Mouse (Mus musculus): ENCODE data around the gene Ralgps1.

Ralgps1 gene

GRCm38 (mm10) chr2:33280525-33280924, 90.8 kb downstream of the Ralgps1 start:
- no peak for DNase-seq (ENCODE audit: low spot score in 2 of 2)

- DNase-seq (ENCODE audit: low spot score in 2 of 2): no peak
Measured at GRCm38 (mm10) chr2:33279758-33280157, 91.5 kb downstream of the Ralgps1 start.

- peak in 1 of 2 experiments; percentile 22 for DNase-seq (ENCODE audit: low spot score in 2 of 2)
Measured at GRCm38 (mm10) chr2:33274719-33275490, 96.4 kb downstream of the Ralgps1 start.

GRCm38 (mm10) chr2:33272665-33273439, 98.4 kb downstream of the Ralgps1 start:
- no peak for DNase-seq (ENCODE audit: low spot score in 2 of 2)

GRCm38 (mm10) chr2:33271511-33271910, 99.8 kb downstream of the Ralgps1 start:
- DNase-seq (ENCODE audit: low spot score in 2 of 2): no peak

- no peak for DNase-seq (ENCODE audit: low spot score in 2 of 2)
Measured at GRCm38 (mm10) chr2:33270569-33270968, 100.7 kb downstream of the Ralgps1 start.

- no peak for DNase-seq (ENCODE audit: low spot score in 2 of 2)
Measured at GRCm38 (mm10) chr2:33269132-33269493, 102.2 kb downstream of the Ralgps1 start.

GRCm38 (mm10) chr2:33268384-33269131, 102.7 kb downstream of the Ralgps1 start:
- no peak for DNase-seq (ENCODE audit: low spot score in 2 of 2)

- DNase-seq (ENCODE audit: low spot score in 2 of 2): no peak
Measured at GRCm38 (mm10) chr2:33267075-33267474, 104.2 kb downstream of the Ralgps1 start.

GRCm38 (mm10) chr2:33265793-33266192, 105.5 kb downstream of the Ralgps1 start:
- no peak for DNase-seq (ENCODE audit: low spot score in 2 of 2)

- no peak for DNase-seq (ENCODE audit: low spot score in 2 of 2)
Measured at GRCm38 (mm10) chr2:33261475-33261874, 109.8 kb downstream of the Ralgps1 start.

GRCm38 (mm10) chr2:33260772-33261171, 110.5 kb downstream of the Ralgps1 start:
- DNase-seq (ENCODE audit: low spot score in 2 of 2): no peak

- DNase-seq (ENCODE audit: low spot score in 2 of 2): no peak
Measured at GRCm38 (mm10) chr2:33256769-33257537, 114.3 kb downstream of the Ralgps1 start.

- no peak for DNase-seq (ENCODE audit: low spot score in 2 of 2)
Measured at GRCm38 (mm10) chr2:33254318-33254985, 116.8 kb downstream of the Ralgps1 start.

- no peak for DNase-seq (ENCODE audit: low spot score in 2 of 2)
Measured at GRCm38 (mm10) chr2:33253572-33254190, 117.6 kb downstream of the Ralgps1 start.

GRCm38 (mm10) chr2:33252751-33253150, 118.5 kb downstream of the Ralgps1 start:
- no peak for DNase-seq (ENCODE audit: low spot score in 2 of 2)

GRCm38 (mm10) chr2:33249922-33250633, 121.2 kb downstream of the Ralgps1 start:
- no peak for DNase-seq (ENCODE audit: low spot score in 2 of 2)

GRCm38 (mm10) chr2:33248549-33248948, 122.7 kb downstream of the Ralgps1 start:
- no peak for DNase-seq (ENCODE audit: low spot score in 2 of 2)

- no peak for DNase-seq (ENCODE audit: low spot score in 2 of 2)
Measured at GRCm38 (mm10) chr2:33246841-33247240, 124.4 kb downstream of the Ralgps1 start.

GRCm38 (mm10) chr2:33245350-33245749, 125.9 kb downstream of the Ralgps1 start:
- peak in 1 of 2 experiments; percentile 45 for DNase-seq (ENCODE audit: low spot score in 2 of 2)

All from urinary bladder, postnatal 36 days (tissue).